Mouse (Mus musculus) limb, embryonic 14.5 days (tissue): ENCODE measurements at regions not wholly inside any gene's neighbourhood (a gene's known extent, or its start where the extent isn't known, plus 50 kb on each side); places are given as distances from the start of the nearest gene placed in this dataset.

Source experiments
- ATAC-seq: fragments of 200-750 bp; cut with Nextera tagmentation; 2 replicates; pipeline ENCODE4 v1.8.0; 2017; ENCODE audit warnings: low read depth, moderate number of reproducible peaks, moderate TSS enrichment; ENCODE audit not compliant: low FRiP score
- DNase-seq: peaks from one replicate; pipeline ENCODE4 v3.0.0-alpha.2; 2015; ENCODE audit warnings: low spot score
- H3K27ac ChIP-seq: fragments of 300-500 bp; sonication (generic); replicated peaks from 2 replicates; pipeline ENCODE4 v1.5.1; 2014; ENCODE audit warnings: low read depth, mild to moderate bottlenecking, low read length, moderate library complexity, mixed read lengths
- H3K27me3 ChIP-seq: fragments of 300-500 bp; sonication (generic); 2 replicates; pipeline ENCODE4 v1.6.1; 2014; ENCODE audit warnings: low read length, mixed read lengths; ENCODE audit not compliant: control insufficient read depth, insufficient read depth
- H3K36me3 ChIP-seq: fragments of 300-500 bp; sonication (generic); 2 replicates; pipeline ENCODE4 v1.6.1; 2014; ENCODE audit warnings: mild to moderate bottlenecking, low read length, moderate library complexity, mixed read lengths; ENCODE audit not compliant: control insufficient read depth, insufficient read depth
- H3K4me1 ChIP-seq: fragments of 300-500 bp; sonication (generic); 2 replicates; pipeline ENCODE4 v1.6.1; 2014; ENCODE audit warnings: antibody characterized with exemption, low read length, mixed read lengths; ENCODE audit not compliant: control insufficient read depth, insufficient read depth
- H3K4me2 ChIP-seq: fragments of 300-500 bp; sonication (generic); replicated peaks from 2 replicates; pipeline ENCODE4 v1.6.1; 2014; ENCODE audit warnings: low read depth, mild to moderate bottlenecking, low read length, moderate library complexity; ENCODE audit not compliant: severe bottlenecking
- H3K4me3 ChIP-seq: fragments of 300-500 bp; sonication (generic); replicated peaks from 2 replicates; pipeline ENCODE4 v1.5.1; 2014; ENCODE audit warnings: low read length
- H3K9ac ChIP-seq: fragments of 300-500 bp; sonication (generic); 2 replicates; pipeline ENCODE4 v1.6.1; 2014; ENCODE audit warnings: mild to moderate bottlenecking, low read depth, low read length, moderate library complexity; ENCODE audit not compliant: severe bottlenecking
- H3K9me3 ChIP-seq: fragments of 300-500 bp; sonication (generic); 2 replicates; pipeline ENCODE4 v1.6.1; 2016; ENCODE audit warnings: low read length; ENCODE audit not compliant: control insufficient read depth
- POLR2A ChIP-seq: fragments of 200-500 bp; IDR thresholded peaks from 2 replicates; pipeline ENCODE4 v1.8.0; 2012; ENCODE audit warnings: inconsistent platforms, mild to moderate bottlenecking, moderate library complexity, borderline replicate concordance; ENCODE audit not compliant: insufficient read depth, insufficient read length; ENCODE audit errors: extremely low read depth
- WGBS: fragments of 180-500 bp; shearing (Covaris S2); extraction: QIAGEN DNeasy Blood & Tissue Kit; methylation state at CpG from one replicate; pipeline ENCODE4 v1.1.7; 2014; 5-methylcytosine and 5-hydroxymethylcytosine counted together

DNA sequence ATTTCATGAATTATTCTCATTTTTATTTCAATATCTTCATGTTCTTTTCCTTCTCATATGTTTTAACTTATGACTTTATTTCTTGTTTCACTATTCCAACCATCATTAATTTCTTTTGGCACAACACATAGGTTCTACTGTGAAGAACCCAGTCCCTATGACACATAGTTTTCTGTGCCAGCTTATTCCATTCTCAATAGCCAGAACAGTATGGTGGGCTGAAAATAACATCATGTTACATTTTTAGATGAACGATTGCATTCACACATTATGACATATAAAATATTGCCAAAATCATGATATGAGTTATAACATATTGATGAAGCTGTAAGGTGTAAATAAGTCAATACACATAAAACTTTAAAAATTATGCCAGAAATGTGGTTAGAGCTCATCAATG lies 982.4 kb downstream of the Gsdmc2 start:
- ATAC-seq (no peak), DNase-seq (no peak)
- 93% methylated on average over 1 of the region's 1 CpGs for WGBS

DNA sequence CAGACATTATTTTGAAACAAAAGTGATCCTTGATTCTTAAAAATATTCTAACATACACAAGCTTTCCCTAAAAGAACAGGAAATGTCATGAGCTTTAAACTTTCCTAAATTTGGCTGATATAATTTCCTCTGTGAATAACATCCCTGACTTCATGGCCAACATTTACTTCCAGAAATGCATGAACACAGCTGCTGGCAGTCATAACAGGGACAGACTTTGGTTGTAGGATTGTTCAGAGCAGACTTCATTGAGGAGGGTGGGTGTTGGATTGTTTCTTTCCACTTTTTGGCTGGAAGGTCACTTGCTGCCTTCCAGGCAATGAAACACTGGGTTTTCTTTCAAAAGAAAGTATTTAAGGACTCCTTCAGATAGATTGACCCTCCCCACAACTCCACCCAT lies 983.6 kb downstream of the Gsdmc2 start:
- DNase-seq (no peak), ATAC-seq (no peak)
- H3K27me3 ChIP-seq = no peaks in the 10 kb centered on the region
- no peak overlapping the region for H3K4me3 ChIP-seq
- H3K9me3 ChIP-seq = no peaks in the 10 kb centered on the region
- H3K27ac ChIP-seq = no peak overlapping the region
- H3K4me2 ChIP-seq = no peak overlapping the region
- H3K36me3 ChIP-seq = no peaks in the 10 kb centered on the region
- no peaks in the 10 kb centered on the region for H3K4me1 ChIP-seq
- no peak for TF ChIP-seq POLR2A
- no peak overlapping the region for H3K9ac ChIP-seq

More for the DNA sequence above, 982.4 kb downstream of the Gsdmc2 start:
- no peaks in the 10 kb centered on the region for H3K36me3 ChIP-seq
- no peak overlapping the region for H3K27ac ChIP-seq
- no peak for TF ChIP-seq POLR2A
- no peaks in the 10 kb centered on the region for H3K27me3 ChIP-seq
- no peaks in the 10 kb centered on the region for H3K9me3 ChIP-seq
- H3K9ac ChIP-seq = no peak overlapping the region
- no peak overlapping the region for H3K4me2 ChIP-seq
- H3K4me1 ChIP-seq = no peaks in the 10 kb centered on the region
- H3K4me3 ChIP-seq = no peak overlapping the region

GRCm38 (mm10) chr15:62849326-62849725 lies 995.7 kb downstream of the Gsdmc2 start:
- no peak overlapping the region for H3K9ac ChIP-seq
- H3K4me3 ChIP-seq = no peak overlapping the region
- no peaks in the 10 kb centered on the region for H3K9me3 ChIP-seq
- no peaks in the 10 kb centered on the region for H3K4me1 ChIP-seq
- no peak overlapping the region for H3K4me2 ChIP-seq
- ATAC-seq (no peak), DNase-seq (no peak)
- no peaks in the 10 kb centered on the region for H3K36me3 ChIP-seq
- no peaks in the 10 kb centered on the region for H3K27me3 ChIP-seq
- no peak overlapping the region for H3K27ac ChIP-seq
- TF ChIP-seq POLR2A = no peak

GRCm38 (mm10) chr15:62845884-62846283 lies 999.1 kb downstream of the Gsdmc2 start:
- Histone ChIP-seq H3K27me3 (no peaks in the 10 kb centered on the region), H3K27ac (no peak overlapping the region), H3K4me1 (no peaks in the 10 kb centered on the region), H3K36me3 (no peaks in the 10 kb centered on the region), H3K9me3 (no peaks in the 10 kb centered on the region), H3K9ac (no peak overlapping the region), H3K4me2 (no peak overlapping the region), H3K4me3 (no peak overlapping the region)
- no peak for TF ChIP-seq POLR2A
- DNase-seq (no peak), ATAC-seq (no peak)
- WGBS = 76% methylated on average over 3 of the region's 3 CpGs

- TF ChIP-seq POLR2A = no peak
- no peak overlapping the region for H3K9ac ChIP-seq
- H3K27me3 ChIP-seq = no peaks in the 10 kb centered on the region
- ATAC-seq = no peak
- no peak overlapping the region for H3K4me2 ChIP-seq
- no peaks in the 10 kb centered on the region for H3K4me1 ChIP-seq
- no peaks in the 10 kb centered on the region for H3K36me3 ChIP-seq
- no peak overlapping the region for H3K4me3 ChIP-seq
- DNase-seq = peak; percentile 35
- no peaks in the 10 kb centered on the region for H3K9me3 ChIP-seq
- no peak overlapping the region for H3K27ac ChIP-seq
These were observed 1019.4 kb downstream of the Gsdmc2 start for GRCm38 (mm10) chr15:62825586-62825985.

GRCm38 (mm10) chr15:62823861-62824518 lies 1021.0 kb downstream of the Gsdmc2 start:
- H3K9me3 ChIP-seq = no peaks in the 10 kb centered on the region
- H3K27ac ChIP-seq = no peak overlapping the region
- no peak overlapping the region for H3K4me2 ChIP-seq
- 58% methylated on average over 1 of the region's 1 CpGs for WGBS
- H3K4me3 ChIP-seq = no peak overlapping the region
- no peak for TF ChIP-seq POLR2A
- no peaks in the 10 kb centered on the region for H3K27me3 ChIP-seq
- no peak for DNase-seq
- no peak overlapping the region for H3K9ac ChIP-seq
- no peak for ATAC-seq
- H3K4me1 ChIP-seq = no peaks in the 10 kb centered on the region
- H3K36me3 ChIP-seq = no peaks in the 10 kb centered on the region
